Mouse (Mus musculus) forebrain, embryonic 14.5 days (tissue): ENCODE measurements around the gene Ccdc33. TPM values are rescaled to one million over a fixed set of nuclear protein-coding genes. Genes with fewer than 3 reads are reported as not detected.

ENCODE experiments used
- ATAC-seq: fragments of 200-750 bp; cut with Nextera tagmentation; 2 replicates; pipeline ENCODE4 v1.8.0; 2017; ENCODE audit warnings: mild to moderate bottlenecking, moderate library complexity
- DNase-seq: peaks from one replicate; pipeline ENCODE4 v3.0.0-alpha.2; 2015; ENCODE audit warnings: low spot score
- H3K27ac ChIP-seq: fragments of 300-500 bp; sonication (generic); 2 replicates; pipeline ENCODE4 v1.5.1; 2014; ENCODE audit warnings: low read depth, mild to moderate bottlenecking, control low read depth, low read length, moderate library complexity
- H3K27me3 ChIP-seq: fragments of 300-500 bp; sonication (generic); replicated peaks from 2 replicates; pipeline ENCODE4 v1.6.1; 2014; ENCODE audit warnings: low read length, control low read depth, mixed read lengths; ENCODE audit not compliant: control insufficient read depth, insufficient read depth
- H3K36me3 ChIP-seq: fragments of 300-500 bp; sonication (generic); 2 replicates; pipeline ENCODE4 v1.6.1; 2014; ENCODE audit warnings: low read length, control low read depth; ENCODE audit not compliant: control insufficient read depth, insufficient read depth
- H3K4me1 ChIP-seq: fragments of 300-500 bp; sonication (generic); 2 replicates; pipeline ENCODE4 v1.6.1; 2014; ENCODE audit warnings: antibody characterized with exemption, low read length, control low read depth; ENCODE audit not compliant: control insufficient read depth, insufficient read depth
- H3K4me2 ChIP-seq: fragments of 300-500 bp; sonication (generic); 2 replicates; pipeline ENCODE4 v1.6.1; 2014; ENCODE audit warnings: mild to moderate bottlenecking, control low read depth, low read length
- H3K4me3 ChIP-seq: fragments of 300-500 bp; sonication (generic); 2 replicates; pipeline ENCODE4 v1.5.1; 2014; ENCODE audit warnings: low read depth, low read length, control low read depth
- H3K9ac ChIP-seq: fragments of 300-500 bp; sonication (generic); 2 replicates; pipeline ENCODE4 v1.6.1; 2014; ENCODE audit warnings: mild to moderate bottlenecking, low read length, control low read depth, moderate library complexity
- H3K9me3 ChIP-seq: fragments of 300-500 bp; sonication (generic); replicated peaks from 2 replicates; pipeline ENCODE4 v1.6.1; 2016; ENCODE audit warnings: low read length, control low read depth, mixed read lengths; ENCODE audit not compliant: control insufficient read depth
- WGBS: fragments of 180-500 bp; shearing (Covaris S2); extraction: QIAGEN DNeasy Blood & Tissue Kit; methylation state at CpG from one replicate; pipeline ENCODE4 v1.1.7; 2014; 5-methylcytosine and 5-hydroxymethylcytosine counted together
- polyA plus RNA-seq: library from polyadenylated mRNA; unstranded; fragments of >200 nt; fragmentation: Nextera tagmentation; extraction: Ambion mirVana; gene quantifications from 2 replicates; pipeline ENCODE4 v1.2.1, GENCODE M21; 2014

Gene Ccdc33
- polyA plus RNA-seq, 1 experiment from 2014 or later = 0.48 TPM

- no peak overlapping the region for H3K4me2 ChIP-seq
- H3K9ac ChIP-seq = no peak overlapping the region
- no peak for DNase-seq
- no peak for ATAC-seq
- H3K9me3 ChIP-seq = no peaks in the 10 kb centered on the region
- H3K4me1 ChIP-seq = peaks cover 13% of the 10 kb centered on the region
- no peak overlapping the region for H3K4me3 ChIP-seq
- 43% methylated on average over 7 of the region's 7 CpGs for WGBS
- H3K27me3 ChIP-seq = no peaks in the 10 kb centered on the region
- H3K36me3 ChIP-seq = no peaks in the 10 kb centered on the region
- H3K27ac ChIP-seq = peak overlapping the region; percentile 33; the same call in 1 of the 2 replicates
These were observed 16.3 kb upstream of the Ccdc33 start for GRCm38 (mm10) chr9:58134906-58135305.

- Histone ChIP-seq H3K27me3 (no peaks in the 10 kb centered on the region), H3K9ac (no peak overlapping the region), H3K36me3 (no peaks in the 10 kb centered on the region), H3K4me2 (no peak overlapping the region), H3K4me3 (no peak overlapping the region), H3K4me1 (peaks cover 15% of the 10 kb centered on the region), H3K9me3 (no peaks in the 10 kb centered on the region), H3K27ac (no peak overlapping the region)
- DNase-seq (peak; percentile 42), ATAC-seq (peak; percentile 36; the same call in 1 of the 2 replicates)
- 24% methylated on average over 16 of the region's 17 CpGs for WGBS
These were observed 15.6 kb upstream of the Ccdc33 start for GRCm38 (mm10) chr9:58133893-58134884.

DNA sequence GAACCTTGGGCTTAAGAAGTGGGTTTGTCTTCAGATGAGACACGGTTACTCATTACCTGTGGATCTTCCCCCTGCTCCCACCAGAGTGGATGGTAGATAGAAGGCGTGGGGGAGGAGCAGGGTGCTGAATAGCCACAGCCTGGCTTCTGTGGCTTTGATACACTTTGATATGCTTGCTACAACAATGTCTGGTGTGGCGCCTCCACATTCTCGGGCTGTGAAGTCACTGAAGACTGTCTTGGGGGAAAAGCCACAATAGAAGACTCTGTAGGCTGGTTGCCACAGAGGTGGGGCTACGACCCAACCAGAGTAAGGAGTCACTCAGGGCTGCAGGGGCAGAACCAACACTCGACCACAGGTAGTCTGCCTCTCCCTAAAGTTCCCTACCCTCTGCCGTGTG lies 13.1 kb upstream of the Ccdc33 start:
- H3K27ac ChIP-seq = no peak overlapping the region
- DNase-seq (no peak), ATAC-seq (no peak)
- no peak overlapping the region for H3K4me2 ChIP-seq
- WGBS = 72% methylated on average over 7 of the region's 7 CpGs
- H3K4me3 ChIP-seq = no peak overlapping the region
- H3K27me3 ChIP-seq = no peaks in the 10 kb centered on the region
- no peaks in the 10 kb centered on the region for H3K9me3 ChIP-seq
- H3K4me1 ChIP-seq = peaks cover 16% of the 10 kb centered on the region; the same call in 1 of the 2 replicates
- no peaks in the 10 kb centered on the region for H3K36me3 ChIP-seq
- H3K9ac ChIP-seq = no peak overlapping the region

GRCm38 (mm10) chr9:58130909-58131308 lies 12.3 kb upstream of the Ccdc33 start:
- Histone ChIP-seq H3K9ac (no peak overlapping the region), H3K9me3 (no peaks in the 10 kb centered on the region), H3K27me3 (no peaks in the 10 kb centered on the region), H3K36me3 (no peaks in the 10 kb centered on the region), H3K4me1 (peaks cover 16% of the 10 kb centered on the region; the same call in 1 of the 2 replicates), H3K27ac (no peak overlapping the region), H3K4me3 (no peak overlapping the region), H3K4me2 (no peak overlapping the region)
- DNase-seq = no peak
- 38% methylated on average over 3 of the region's 3 CpGs for WGBS
- ATAC-seq = no peak

GRCm38 (mm10) chr9:58129508-58129907 lies 10.9 kb upstream of the Ccdc33 start:
- H3K27me3 ChIP-seq = no peaks in the 10 kb centered on the region

DNA sequence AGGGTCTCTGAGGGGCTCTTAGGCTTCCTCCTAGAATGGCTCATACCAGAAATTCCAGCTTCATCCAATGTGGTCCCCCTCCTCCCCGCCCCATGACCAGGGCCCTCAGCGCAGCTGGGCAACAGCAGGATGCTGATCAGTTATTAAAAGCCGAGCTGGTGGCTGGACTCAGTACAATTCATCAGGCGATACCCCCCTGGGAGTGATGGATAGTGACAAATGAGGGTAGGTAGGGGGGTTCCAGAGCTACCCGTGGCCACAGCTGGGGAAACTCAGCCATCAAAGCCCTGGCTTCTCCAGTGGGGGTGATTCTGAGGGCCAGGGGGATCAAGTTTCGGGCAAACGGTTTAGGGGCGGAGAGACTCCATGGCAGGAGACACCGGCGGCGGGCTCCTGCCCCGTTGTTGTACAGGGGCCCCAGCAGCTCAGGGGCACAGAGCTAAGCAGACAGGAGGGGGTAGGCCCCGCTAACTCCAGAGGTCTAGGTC lies 10.3 kb upstream of the Ccdc33 start:
- H3K4me3 ChIP-seq = no peak overlapping the region
- WGBS = 5% methylated on average over 13 of the region's 13 CpGs
- no peak overlapping the region for H3K9ac ChIP-seq
- peaks cover 9% of the 10 kb centered on the region; the same call in 1 of the 2 replicates for H3K4me1 ChIP-seq
- no peak overlapping the region for H3K27ac ChIP-seq
- H3K9me3 ChIP-seq = no peaks in the 10 kb centered on the region
- no peaks in the 10 kb centered on the region for H3K27me3 ChIP-seq
- H3K36me3 ChIP-seq = no peaks in the 10 kb centered on the region
- no peak for ATAC-seq
- no peak overlapping the region for H3K4me2 ChIP-seq
- no peak for DNase-seq

More at GRCm38 (mm10) chr9:58129508-58129907, 10.9 kb upstream of the Ccdc33 start:
- 17% methylated on average over 8 of the region's 8 CpGs for WGBS
- Histone ChIP-seq H3K4me3 (no peak overlapping the region), H3K4me1 (peaks cover 14% of the 10 kb centered on the region; the same call in 1 of the 2 replicates), H3K27ac (no peak overlapping the region), H3K9me3 (no peaks in the 10 kb centered on the region), H3K36me3 (no peaks in the 10 kb centered on the region), H3K4me2 (no peak overlapping the region), H3K9ac (no peak overlapping the region)
- DNase-seq (no peak), ATAC-seq (no peak)

- ATAC-seq (no peak), DNase-seq (no peak)
- 26% methylated on average over 4 of the region's 4 CpGs for WGBS
- H3K27me3 ChIP-seq = no peaks in the 10 kb centered on the region
- H3K4me3 ChIP-seq = no peak overlapping the region
- no peak overlapping the region for H3K27ac ChIP-seq
- H3K4me1 ChIP-seq = peaks cover 9% of the 10 kb centered on the region; the same call in 1 of the 2 replicates
- no peak overlapping the region for H3K9ac ChIP-seq
- H3K9me3 ChIP-seq = no peaks in the 10 kb centered on the region
- H3K4me2 ChIP-seq = no peak overlapping the region
- no peaks in the 10 kb centered on the region for H3K36me3 ChIP-seq
These were observed 7.2 kb upstream of the Ccdc33 start for GRCm38 (mm10) chr9:58125811-58126210.

DNA sequence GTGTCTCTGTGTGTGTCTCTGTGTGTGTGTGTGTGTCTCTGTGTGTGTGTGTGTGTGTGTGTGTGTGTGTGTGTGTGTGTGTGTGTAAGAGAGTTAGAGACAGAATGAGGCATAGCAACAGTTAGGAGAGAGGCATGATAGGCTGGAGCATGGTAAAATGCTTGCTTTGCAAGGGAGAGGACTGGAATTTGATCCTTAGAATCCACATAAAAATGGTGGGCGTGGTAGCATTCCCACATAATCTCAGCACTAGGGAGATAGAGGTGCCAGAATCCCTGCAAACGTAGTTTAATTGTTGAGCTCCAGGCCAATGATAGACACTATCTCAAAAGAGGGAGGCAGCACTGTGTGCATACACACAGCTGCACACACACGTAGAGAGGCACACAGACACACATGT lies 6.5 kb upstream of the Ccdc33 start:
- Histone ChIP-seq H3K27me3 (no peaks in the 10 kb centered on the region), H3K27ac (no peak overlapping the region), H3K4me1 (peaks cover 9% of the 10 kb centered on the region; the same call in 1 of the 2 replicates), H3K36me3 (no peaks in the 10 kb centered on the region), H3K9me3 (no peaks in the 10 kb centered on the region), H3K4me2 (no peak overlapping the region), H3K9ac (no peak overlapping the region), H3K4me3 (no peak overlapping the region)
- DNase-seq (no peak), ATAC-seq (no peak)
- WGBS = 45% methylated on average over 3 of the region's 3 CpGs
